Mouse (Mus musculus) cerebellum, adult 11 months (tissue): ENCODE data around the gene Zdhhc5.
"Not testable (repeated sequence)": the region's sequence is repeated elsewhere in the genome, so short reads cannot be mapped to it uniquely, and the experiment has no call there.

Experiments used
- DNase-seq: peaks from one replicate; pipeline ENCODE4 v3.0.0; 2022

Zdhhc5 gene

GRCm38 (mm10) chr2:84688080-84688844 lies 26.7 kb downstream of the Zdhhc5 start:
- no peak for DNase-seq

- DNase-seq, result no peak
Observed at GRCm38 (mm10) chr2:84682605-84683183, 32.3 kb downstream of the Zdhhc5 start.

- DNase-seq, result no peak
Observed at GRCm38 (mm10) chr2:84679016-84679415, 36.0 kb downstream of the Zdhhc5 start, which contains the start of gene Tmx2. Tmx2 (minus strand) TSS chr2:84679140.

- peak; percentile 91 for DNase-seq
Observed at GRCm38 (mm10) chr2:84677968-84678880, 36.8 kb downstream of the Zdhhc5 start, which contains the start of the genes Gm28635 and Med19. Gm28635 (minus strand) TSS chr2:84678041. Med19 (plus strand) TSS chr2:84678402.

GRCm38 (mm10) chr2:84677270-84677967 lies 37.6 kb downstream of the Zdhhc5 start:
- DNase-seq, result no peak

- DNase-seq, result not testable (repeated sequence)
Observed at GRCm38 (mm10) chr2:84671535-84671934, 43.4 kb downstream of the Zdhhc5 start.

GRCm38 (mm10) chr2:84670569-84670933 lies 44.4 kb downstream of the Zdhhc5 start, which contains the start of gene Selenoh:
Selenoh (minus strand) TSS chr2:84670770.
- DNase-seq, result peak; percentile 72

GRCm38 (mm10) chr2:84669828-84670568 lies 45.0 kb downstream of the Zdhhc5 start:
- no peak for DNase-seq

GRCm38 (mm10) chr2:84666081-84666480 lies 48.9 kb downstream of the Zdhhc5 start:
- no peak for DNase-seq

- no peak for DNase-seq
Observed at GRCm38 (mm10) chr2:84662866-84663265, 52.1 kb downstream of the Zdhhc5 start.

GRCm38 (mm10) chr2:84660253-84660652 lies 54.7 kb downstream of the Zdhhc5 start:
- DNase-seq, result no peak

GRCm38 (mm10) chr2:84658806-84659205 lies 56.2 kb downstream of the Zdhhc5 start, which contains the start of gene Btbd18:
Btbd18 (plus strand) TSS chr2:84659079.
- no peak for DNase-seq

- DNase-seq, result no peak
Observed at GRCm38 (mm10) chr2:84655864-84656263, 59.1 kb downstream of the Zdhhc5 start.

- no peak for DNase-seq
Observed at GRCm38 (mm10) chr2:84653354-84653753, 61.6 kb downstream of the Zdhhc5 start.

- peak; percentile 82 for DNase-seq
Observed at GRCm38 (mm10) chr2:84650464-84651195, 64.3 kb downstream of the Zdhhc5 start, which contains the start of gene Ctnnd1. Ctnnd1 (minus strand) TSS chr2:84650765.

GRCm38 (mm10) chr2:84649674-84650073 lies 65.3 kb downstream of the Zdhhc5 start:
- no peak for DNase-seq

GRCm38 (mm10) chr2:84648369-84648768 lies 66.6 kb downstream of the Zdhhc5 start:
- no peak for DNase-seq

GRCm38 (mm10) chr2:84647051-84647568 lies 67.9 kb downstream of the Zdhhc5 start:
- no peak for DNase-seq

- DNase-seq, result no peak
Observed at GRCm38 (mm10) chr2:84646138-84646537, 68.8 kb downstream of the Zdhhc5 start.

- DNase-seq, result no peak
Observed at GRCm38 (mm10) chr2:84640833-84641232, 74.1 kb downstream of the Zdhhc5 start.
